Mouse (Mus musculus) CH12.LX (cell line): ENCODE results near the gene Ankrd27. TPM values are rescaled to one million over a fixed set of nuclear protein-coding genes. Genes with fewer than 3 reads are reported as not detected.

Experiments
- DNase-seq: peaks from one replicate; pipeline ENCODE4 v3.0.0-alpha.2; 2013; ENCODE audit errors: extremely low read depth
- H3K27ac ChIP-seq: 2 replicates; pipeline ENCODE4 v1.5.1; 2012; ENCODE audit warnings: low read depth, mild to moderate bottlenecking, control low read depth, moderate library complexity; ENCODE audit not compliant: insufficient read depth
- H3K27me3 ChIP-seq: replicated peaks from 2 replicates; pipeline ENCODE3; 2012; ENCODE audit warnings: inconsistent platforms
- H3K36me3 ChIP-seq, 2 experiments: replicated peaks in 1 of 2; 2 replicates each; pipeline versions ENCODE3 to v1.6.1; 2012; ENCODE audit warnings: inconsistent platforms in 1 of 2, low read length in 1 of 2, mild to moderate bottlenecking in 1 of 2, mixed read lengths in 1 of 2, moderate library complexity in 1 of 2; ENCODE audit not compliant: control insufficient read depth in 1 of 2, insufficient read depth in 1 of 2
- H3K4me1 ChIP-seq, 2 experiments: 2 replicates each; pipeline ENCODE4 v1.6.1; 2012; ENCODE audit warnings: inconsistent platforms in 1 of 2, moderate library complexity in 1 of 2; ENCODE audit not compliant: insufficient read depth in 2 of 2, control insufficient read depth in 1 of 2
- H3K4me2 ChIP-seq: 2 replicates; pipeline ENCODE4 v1.6.1; 2012; ENCODE audit warnings: low read depth, mild to moderate bottlenecking, control low read depth; ENCODE audit not compliant: poor library complexity, insufficient read depth, severe bottlenecking
- H3K4me3 ChIP-seq, 3 experiments: fragments of 150-350 bp in 1 of 3; sonication (generic) in 1 of 3; replicated peaks in 1 of 3; 2 replicates each; pipeline versions ENCODE3 to v1.5.1; 2011 to 2012; ENCODE audit warnings: low read depth in 2 of 3, low read length in 2 of 3, mild to moderate bottlenecking in 2 of 3, moderate library complexity in 2 of 3, control low read depth in 1 of 3, improper control_type of control experiment in 1 of 3, inconsistent platforms in 1 of 3, mixed read lengths in 1 of 3; ENCODE audit not compliant: poor library complexity in 1 of 3
- H3K79me2 ChIP-seq: replicated peaks from 2 replicates; pipeline ENCODE4 v1.6.1; 2012; ENCODE audit warnings: mild to moderate bottlenecking, moderate library complexity; ENCODE audit not compliant: control insufficient read depth, poor library complexity, insufficient read depth, severe bottlenecking; ENCODE audit errors: extremely low read depth
- H3K9ac ChIP-seq: 2 replicates; pipeline ENCODE4 v1.6.1; 2012; ENCODE audit warnings: low read depth, mild to moderate bottlenecking, control low read depth, moderate library complexity; ENCODE audit not compliant: insufficient read depth
- H3K9me3 ChIP-seq: replicated peaks from 2 replicates; pipeline ENCODE3; 2012; ENCODE audit warnings: low read length, inconsistent platforms, mixed read lengths
- BHLHE40 ChIP-seq: IDR thresholded peaks from 2 replicates; pipeline ENCODE4 v1.6.1; 2011; ENCODE audit warnings: mild to moderate bottlenecking, low read depth, low read length, improper control_type of control experiment
- CHD1 ChIP-seq: IDR thresholded peaks from 2 replicates; pipeline ENCODE4 v1.6.1; 2012; ENCODE audit warnings: low read depth, low read length, improper control_type of control experiment, inconsistent platforms
- CHD2 ChIP-seq: IDR thresholded peaks from 2 replicates; pipeline ENCODE4 v1.6.1; 2011; ENCODE audit warnings: low read length, improper control_type of control experiment
- CTCF ChIP-seq, 2 experiments: IDR thresholded peaks in 1 of 2; conservative IDR thresholded peaks in 1 of 2; 2 replicates each; pipeline ENCODE4 v1.5.1; 2011 to 2012; ENCODE audit warnings: low read depth in 2 of 2, low read length in 2 of 2, improper control_type of control experiment in 1 of 2, inconsistent platforms in 1 of 2, mild to moderate bottlenecking in 1 of 2, moderate library complexity in 1 of 2
- EP300 ChIP-seq: IDR thresholded peaks from 2 replicates; pipeline ENCODE4 v1.6.1; 2011; ENCODE audit warnings: low read length, improper control_type of control experiment
- ETS1 ChIP-seq: conservative IDR thresholded peaks from 2 replicates; pipeline ENCODE4 v1.6.1; 2012; ENCODE audit warnings: low read depth, mild to moderate bottlenecking, inconsistent platforms, low read length, improper control_type of control experiment, moderate library complexity
- GABPA ChIP-seq: IDR thresholded peaks from 2 replicates; pipeline ENCODE4 v1.6.1; 2012; ENCODE audit warnings: low read depth, low read length, improper control_type of control experiment, inconsistent platforms; ENCODE audit not compliant: insufficient replicate concordance
- JUN ChIP-seq: IDR thresholded peaks from 2 replicates; pipeline ENCODE4 v1.6.1; 2011; ENCODE audit warnings: low read depth, mild to moderate bottlenecking, low read length, improper control_type of control experiment, moderate library complexity; ENCODE audit not compliant: insufficient read depth
- KAT2A ChIP-seq: IDR thresholded peaks from 2 replicates; pipeline ENCODE4 v1.6.1; 2012; ENCODE audit warnings: low read length, improper control_type of control experiment, inconsistent platforms; ENCODE audit not compliant: insufficient replicate concordance
- MAFK ChIP-seq: IDR thresholded peaks from 2 replicates; pipeline ENCODE4 v1.6.1; 2011; ENCODE audit warnings: low read length, improper control_type of control experiment; ENCODE audit not compliant: insufficient replicate concordance
- MAX ChIP-seq: IDR thresholded peaks from 2 replicates; pipeline ENCODE4 v1.6.1; 2011; ENCODE audit warnings: low read length, improper control_type of control experiment
- MEF2A ChIP-seq: IDR thresholded peaks from 2 replicates; pipeline ENCODE4 v1.6.1; 2014; ENCODE audit warnings: low read depth, mild to moderate bottlenecking, inconsistent platforms, low read length, improper control_type of control experiment, borderline replicate concordance
- MXI1 ChIP-seq: IDR thresholded peaks from 2 replicates; pipeline ENCODE4 v1.6.1; 2011; ENCODE audit warnings: mild to moderate bottlenecking, low read depth, low read length, improper control_type of control experiment
- NELFE ChIP-seq: IDR thresholded peaks from 2 replicates; pipeline ENCODE4 v1.6.1; 2011; ENCODE audit warnings: low read depth, low read length, improper control_type of control experiment
- PAX5 ChIP-seq: IDR thresholded peaks from 2 replicates; pipeline ENCODE4 v1.6.1; 2012; ENCODE audit warnings: low read length, inconsistent platforms, mixed read lengths
- POLR2A ChIP-seq: IDR thresholded peaks from 2 replicates; pipeline ENCODE4 v1.6.1; 2011; ENCODE audit warnings: low read depth, mild to moderate bottlenecking, improper control_type of control experiment, low read length
- POLR2AphosphoS2 ChIP-seq: IDR thresholded peaks from 2 replicates; pipeline ENCODE4 v1.6.1; 2011; ENCODE audit warnings: low read depth, low read length, improper control_type of control experiment
- RAD21 ChIP-seq: IDR thresholded peaks from 2 replicates; pipeline ENCODE4 v1.6.1; 2011; ENCODE audit warnings: low read depth, mild to moderate bottlenecking, low read length, improper control_type of control experiment, moderate library complexity
- RCOR1 ChIP-seq: conservative IDR thresholded peaks from 2 replicates; pipeline ENCODE4 v1.6.1; 2012; ENCODE audit warnings: low read depth, mild to moderate bottlenecking, inconsistent platforms, low read length, improper control_type of control experiment
- SIN3A ChIP-seq: IDR thresholded peaks from 2 replicates; pipeline ENCODE4 v1.6.1; 2012; ENCODE audit warnings: low read length, improper control_type of control experiment, inconsistent platforms
- TBP ChIP-seq: conservative IDR thresholded peaks from 2 replicates; pipeline ENCODE4 v1.6.1; 2011; ENCODE audit warnings: low read depth, low read length, improper control_type of control experiment
- TCF12 ChIP-seq: IDR thresholded peaks from 2 replicates; pipeline ENCODE4 v1.6.1; 2014; ENCODE audit warnings: low read depth, mild to moderate bottlenecking, inconsistent platforms, low read length, improper control_type of control experiment
- UBTF ChIP-seq: IDR thresholded peaks from 2 replicates; pipeline ENCODE4 v1.6.1; 2012; ENCODE audit warnings: low read depth, mild to moderate bottlenecking, inconsistent platforms, low read length, improper control_type of control experiment, moderate library complexity
- USF2 ChIP-seq: conservative IDR thresholded peaks from 2 replicates; pipeline ENCODE4 v1.6.1; 2011; ENCODE audit warnings: low read depth, low read length, improper control_type of control experiment
- ZC3H11A ChIP-seq: IDR thresholded peaks from 2 replicates; pipeline ENCODE4 v1.6.1; 2012; ENCODE audit warnings: low read depth, mild to moderate bottlenecking, inconsistent platforms, low read length, improper control_type of control experiment
- ZKSCAN1 ChIP-seq: IDR thresholded peaks from 2 replicates; pipeline ENCODE4 v1.6.1; 2012; ENCODE audit warnings: low read depth, inconsistent platforms, low read length, improper control_type of control experiment, borderline replicate concordance
- dilution Hi-C: fragments of 300-500 bp; cut with MboI; formaldehyde crosslinking; loops from 2 replicates; pipeline ENCODE4 v1.14.3; 2020; ENCODE audit warnings: low sequenced_read_pairs; ENCODE audit not compliant: extremely low pct_unique_long_range_greater_than_20kb, extremely low pct_ligation_motif_present
- in situ Hi-C: fragments of 300-500 bp; cut with MboI; formaldehyde crosslinking; loops from 3 replicates; pipeline ENCODE4 v1.14.3; 2019; ENCODE audit warnings: low sequenced_read_pairs, low pct_ligation_motif_present, low pct_unique_long_range_greater_than_20kb, mixed read lengths
- polyA plus RNA-seq: library from polyadenylated mRNA; unstranded; fragments of >175 nt; gene quantifications from 2 replicates; pipeline ENCODE4 v1.2.1, GENCODE M21; 2012; ENCODE audit warnings: low read depth; ENCODE audit not compliant: insufficient read length
- total RNA-seq, 2 experiments: library from RNA; depleted of rRNA; stranded (reverse); fragments of 300-350 nt in 1 of 2; fragments of >200 nt in 1 of 2; gene quantifications; 2 replicates each; pipeline ENCODE4 v1.2.3; 2012 to 2014

Ankrd27 gene
- total and polyA plus RNA-seq, 3 experiments, result 38.6 to 49.1 (median 39.0) TPM

- no peak overlapping the region for H3K9ac ChIP-seq
- H3K27ac ChIP-seq, result no peak overlapping the region
Observed at GRCm38 (mm10) chr7:35589485-35589884, 3.4 kb downstream of the Ankrd27 start.

GRCm38 (mm10) chr7:35590731-35591191, 4.7 kb downstream of the Ankrd27 start:
- in situ Hi-C loops (no loop called here), dilution Hi-C loops (no loop called here)
- Histone ChIP-seq H3K4me2 (no peak overlapping the region), H3K79me2 (peaks cover 4% of the 10 kb centered on the region; the same call in 1 of the 2 replicates), H3K4me3 (no peak overlapping the region), H3K27me3 (no peaks in the 10 kb centered on the region), H3K27ac (no peak overlapping the region), H3K9me3 (no peaks in the 10 kb centered on the region), H3K9ac (no peak overlapping the region), H3K36me3 (peaks cover 31 to 54% of the 10 kb centered on the region in 2 experiments), H3K4me1 (peaks cover 2 to 43% of the 10 kb centered on the region in 2 experiments; a peak in 3 of 4 replicates)
- TF ChIP-seq ETS1 (no peak), USF2 (no peak), POLR2AphosphoS2 (no peak), RAD21 (no peak), PAX5 (no peak), MAX (no peak), TCF12 (no peak), MAFK (no peak), NELFE (no peak), SIN3A (no peak), KAT2A (no peak), ZKSCAN1 (no peak)
- no peak for DNase-seq

More at GRCm38 (mm10) chr7:35589485-35589884, 3.4 kb downstream of the Ankrd27 start:
- peaks cover 4% of the 10 kb centered on the region; the same call in 1 of the 2 replicates for H3K79me2 ChIP-seq
- H3K4me1 ChIP-seq, result peaks cover 5 to 36% of the 10 kb centered on the region in 2 experiments
- no peak for DNase-seq
- dilution Hi-C loops (no loop called here), in situ Hi-C loops (loop anchor here (5.0 kb wide), 1 partner anchor 38 kb away; no protein-coding TSS in a partner anchor)
- TF ChIP-seq POLR2A, result no peak
- TF ChIP-seq MAX, result no peak
- no peak for TF ChIP-seq MXI1
- TF ChIP-seq ZC3H11A, result no peak
- TF ChIP-seq CHD1, result no peak
- TF ChIP-seq BHLHE40, result no peak
- TF ChIP-seq POLR2AphosphoS2, result no peak
- no peak for TF ChIP-seq USF2
- TF ChIP-seq JUN, result no peak
- no peak for TF ChIP-seq CHD2
- no peak for TF ChIP-seq PAX5
- no peak for TF ChIP-seq EP300
- no peak for TF ChIP-seq UBTF
- TF ChIP-seq RCOR1, result no peak
- TF ChIP-seq SIN3A, result no peak
- TF ChIP-seq MEF2A, result no peak
- no peak for TF ChIP-seq TCF12
- TF ChIP-seq CTCF (conservative IDR thresholded peaks at IDR 0.05 in 1 of 2, IDR thresholded peaks at IDR 0.05 in 1 of 2; ENCODE audit: low read depth in 2 of 2, low read length in 2 of 2), result no peak
- no peak for TF ChIP-seq GABPA
- no peak for TF ChIP-seq TBP
- H3K4me2 ChIP-seq, result no peak overlapping the region
- peaks cover 26 to 42% of the 10 kb centered on the region in 2 experiments for H3K36me3 ChIP-seq
- no peak overlapping the region for H3K4me3 ChIP-seq
- H3K27me3 ChIP-seq, result peaks cover 7% of the 10 kb centered on the region
- H3K9me3 ChIP-seq, result peaks cover 3% of the 10 kb centered on the region
